Mouse (Mus musculus): ENCODE measurements around the gene Kbtbd4. TPM values are rescaled to one million over a fixed set of nuclear protein-coding genes. Genes with fewer than 3 reads are reported as not detected.
A peak's percentile ranks its signal among the peaks of the same experiment; 100 is the strongest.

Gene Kbtbd4
- 7.9 and 8.8 TPM in 2 replicates for polyA plus RNA-seq (2012; rRNA removed)
- polyA plus RNA-seq (2014; fragmentation: Nextera tagmentation; extraction: Ambion mirVana): 13.4 and 14.6 TPM in 2 replicates

- Histone ChIP-seq H3K27ac (peak within 1 kb of the TSS; percentile 64), H3K36me3 (replicated peaks; ENCODE audit: control insufficient read depth, insufficient read depth, low read depth) (peaks cover 29% of the 10 kb centered on the region), H3K27me3 (ENCODE audit: control insufficient read depth, insufficient read depth, low read length) (no peaks in the 10 kb centered on the region), H3K4me3 (ENCODE audit: insufficient read depth in 1 of 2, low read depth in 2 of 2, low read length in 2 of 2) (peak within 1 kb of the TSS; percentile 78 to 83), H3K9me3 (ENCODE audit: control insufficient read depth, low read length) (no peaks in the 10 kb centered on the region), H3K4me2 (ENCODE audit: low read depth) (peak within 1 kb of the TSS; percentile 81), H3K4me1 (replicated peaks; ENCODE audit: control insufficient read depth in 2 of 2, insufficient read depth in 2 of 2, low read length in 1 of 2) (peaks cover 11 to 17% of the 10 kb centered on the region in 2 experiments), H3K9ac (replicated peaks) (peak within 1 kb of the TSS; percentile 87)
- ATAC-seq (ENCODE audit: insufficient read depth) (peak; percentile 93), DNase-seq (ENCODE audit: low read depth in 3 of 3, low spot score in 3 of 3) (peak; percentile 85 to 90 (median 87))
- under 1% methylated on average over 42 of the region's 43 CpGs for WGBS (ENCODE audit: insufficient replicate concordance)
- peak; percentile 34; the same call in 1 of the 2 replicates for TF ChIP-seq EP300 (IDR thresholded peaks at IDR 0.05; ENCODE audit: low read depth)
- no peak for TF ChIP-seq CTCF (IDR thresholded peaks at IDR 0.05; ENCODE audit: low read depth)
Measured at GRCm38 (mm10) chr2:90904076-90904855, at the start of gene Kbtbd4, which contains the start of gene Ndufs3. TSS of gene Kbtbd4 (plus strand) at chr2:90904740. TSS of gene Ndufs3 (minus strand) at chr2:90904827.

GRCm38 (mm10) chr2:90861486-90861885 lies 43.1 kb upstream of the Kbtbd4 start:
- Histone ChIP-seq H3K9ac (replicated peaks) (no peak overlapping the region), H3K4me3 (ENCODE audit: insufficient read depth in 1 of 2, low read depth in 2 of 2, low read length in 2 of 2) (no peak overlapping the region), H3K4me1 (replicated peaks; ENCODE audit: control insufficient read depth in 2 of 2, insufficient read depth in 2 of 2, low read length in 1 of 2) (no peaks in the 10 kb centered on the region), H3K36me3 (replicated peaks; ENCODE audit: control insufficient read depth, insufficient read depth, low read depth) (peaks cover 53% of the 10 kb centered on the region), H3K9me3 (ENCODE audit: control insufficient read depth, low read length) (no peaks in the 10 kb centered on the region), H3K4me2 (ENCODE audit: low read depth) (no peak overlapping the region), H3K27me3 (ENCODE audit: control insufficient read depth, insufficient read depth, low read length) (no peaks in the 10 kb centered on the region), H3K27ac (no peak overlapping the region)
- TF ChIP-seq EP300 (IDR thresholded peaks at IDR 0.05; ENCODE audit: low read depth): no peak
- TF ChIP-seq CTCF (IDR thresholded peaks at IDR 0.05; ENCODE audit: low read depth): no peak
- WGBS (ENCODE audit: insufficient replicate concordance): 84% methylated on average over 2 of the region's 2 CpGs
- ATAC-seq (ENCODE audit: insufficient read depth) (no peak), DNase-seq (ENCODE audit: low read depth in 3 of 3, low spot score in 3 of 3) (no peak)

- no peak overlapping the region for H3K4me3 ChIP-seq (ENCODE audit: insufficient read depth in 1 of 2, low read depth in 2 of 2, low read length in 2 of 2)
- no peak for DNase-seq (ENCODE audit: low read depth in 3 of 3, low spot score in 3 of 3)
- H3K4me2 ChIP-seq (ENCODE audit: low read depth): no peak overlapping the region
- H3K36me3 ChIP-seq (replicated peaks; ENCODE audit: control insufficient read depth, insufficient read depth, low read depth): peaks cover 42% of the 10 kb centered on the region
- H3K27me3 ChIP-seq (ENCODE audit: control insufficient read depth, insufficient read depth, low read length): no peaks in the 10 kb centered on the region
- no peak overlapping the region for H3K9ac ChIP-seq (replicated peaks)
- no peaks in the 10 kb centered on the region for H3K9me3 ChIP-seq (ENCODE audit: control insufficient read depth, low read length)
- ATAC-seq (ENCODE audit: insufficient read depth): no peak
- H3K4me1 ChIP-seq (replicated peaks; ENCODE audit: control insufficient read depth in 2 of 2, insufficient read depth in 2 of 2, low read length in 1 of 2): peaks cover 7 to 17% of the 10 kb centered on the region in 2 experiments
- H3K27ac ChIP-seq: no peak overlapping the region
- TF ChIP-seq CTCF (IDR thresholded peaks at IDR 0.05; ENCODE audit: low read depth) (no peak), EP300 (IDR thresholded peaks at IDR 0.05; ENCODE audit: low read depth) (no peak)
Measured at GRCm38 (mm10) chr2:90864184-90864583, 40.4 kb upstream of the Kbtbd4 start.

GRCm38 (mm10) chr2:90866524-90866923 lies 38.0 kb upstream of the Kbtbd4 start:
- no peaks in the 10 kb centered on the region for H3K27me3 ChIP-seq (ENCODE audit: control insufficient read depth, insufficient read depth, low read length)
- H3K9me3 ChIP-seq (ENCODE audit: control insufficient read depth, low read length): no peaks in the 10 kb centered on the region
- no peak overlapping the region for H3K9ac ChIP-seq (replicated peaks)
- no peak overlapping the region for H3K27ac ChIP-seq
- peaks cover 27 to 36% of the 10 kb centered on the region in 2 experiments for H3K4me1 ChIP-seq (replicated peaks; ENCODE audit: control insufficient read depth in 2 of 2, insufficient read depth in 2 of 2, low read length in 1 of 2)
- no peak overlapping the region for H3K4me3 ChIP-seq (ENCODE audit: insufficient read depth in 1 of 2, low read depth in 2 of 2, low read length in 2 of 2)
- TF ChIP-seq EP300 (IDR thresholded peaks at IDR 0.05; ENCODE audit: low read depth) (no peak), CTCF (IDR thresholded peaks at IDR 0.05; ENCODE audit: low read depth) (peak; percentile 98)
- DNase-seq (ENCODE audit: low read depth in 3 of 3, low spot score in 3 of 3) (peak; percentile 59 to 67 (median 59)), ATAC-seq (ENCODE audit: insufficient read depth) (peak; percentile 38; the same call in 1 of the 2 replicates)
- 23% methylated on average over 3 of the region's 3 CpGs for WGBS (ENCODE audit: insufficient replicate concordance)
- peaks cover 24% of the 10 kb centered on the region for H3K36me3 ChIP-seq (replicated peaks; ENCODE audit: control insufficient read depth, insufficient read depth, low read depth)
- H3K4me2 ChIP-seq (ENCODE audit: low read depth): no peak overlapping the region

GRCm38 (mm10) chr2:90870136-90870601 lies 34.4 kb upstream of the Kbtbd4 start:
- peak overlapping the region; percentile 60 for H3K9ac ChIP-seq (replicated peaks)
- H3K4me1 ChIP-seq (replicated peaks; ENCODE audit: control insufficient read depth in 2 of 2, insufficient read depth in 2 of 2, low read length in 1 of 2): peaks cover 27 to 41% of the 10 kb centered on the region in 2 experiments
- H3K27ac ChIP-seq: peak overlapping the region; percentile 91
- peak overlapping the region; percentile 70 for H3K4me2 ChIP-seq (ENCODE audit: low read depth)
- peak; percentile 7; the same call in 1 of the 2 replicates for TF ChIP-seq CTCF (IDR thresholded peaks at IDR 0.05; ENCODE audit: low read depth)
- TF ChIP-seq EP300 (IDR thresholded peaks at IDR 0.05; ENCODE audit: low read depth): peak; percentile 84
- WGBS (ENCODE audit: insufficient replicate concordance): 2% methylated on average over 4 of the region's 4 CpGs
- peaks cover 11% of the 10 kb centered on the region for H3K36me3 ChIP-seq (replicated peaks; ENCODE audit: control insufficient read depth, insufficient read depth, low read depth)
- no peaks in the 10 kb centered on the region for H3K27me3 ChIP-seq (ENCODE audit: control insufficient read depth, insufficient read depth, low read length)
- peak; percentile 91 for ATAC-seq (ENCODE audit: insufficient read depth)
- H3K4me3 ChIP-seq (ENCODE audit: insufficient read depth in 1 of 2, low read depth in 2 of 2, low read length in 2 of 2): peak overlapping the region in 1 of 2 experiments; percentile 25; a peak in 1 of 4 replicates
- DNase-seq (ENCODE audit: low read depth in 3 of 3, low spot score in 3 of 3): peak; percentile 57 to 70 (median 69)
- no peaks in the 10 kb centered on the region for H3K9me3 ChIP-seq (ENCODE audit: control insufficient read depth, low read length)
